Comparison of ENCODE assay signal across 18 mouse cellular contexts in genomic region chr11:58211682-58212067, GRCm38 (mm10). TPM values are rescaled to one million over a fixed set of nuclear protein-coding genes. Genes with fewer than 3 reads are reported as not detected.
A peak's percentile ranks its signal among the peaks of the same experiment; 100 is the strongest.
DNase-seq lines count a peak whose midpoint lies in the region; ATAC-seq and TF ChIP-seq lines count a peak whose summit lies in the region.
"Had no signal": no experiment of that assay in that cellular context is flagged by ENCODE, and none has a peak within 500 bp of the region (broad histone marks: within the 10 kb centered on the region; RNA-seq: fewer than 3 reads in every experiment).

No protein-coding gene starts in this region.

- peaks cover 5% of the 10 kb centered on the region; the same call in 1 of the 2 replicates for H3K79me2 ChIP-seq in CH12.LX (replicated peaks; ENCODE audit: control insufficient read depth, extremely low read depth, insufficient read depth, poor library complexity, severe bottlenecking)

- in situ Hi-C loops in CH12.LX (cut with MboI; ENCODE audit: low pct_ligation_motif_present, low pct_unique_long_range_greater_than_20kb, low sequenced_read_pairs) = no loop called here

- H3K27ac ChIP-seq in kidney, embryonic 14.5 days (ENCODE audit: low read depth, low read length) = no peak overlapping the region
- peak overlapping the region; percentile 92 for H3K27ac ChIP-seq in CH12.LX (ENCODE audit: insufficient read depth, low read depth)
- peak overlapping the region; percentile 28 for H3K27ac ChIP-seq in liver, embryonic 14.5 days
- no peak overlapping the region for H3K27ac ChIP-seq in forebrain, embryonic 15.5 days (replicated peaks)
- H3K27ac ChIP-seq: forebrain, embryonic 12.5 days; neural tube, embryonic 15.5 days; stomach, postnatal 0 days had no signal

- peak overlapping the region; percentile 25 for H3K4me3 ChIP-seq in erythroblast, embryonic 14.5 days (replicated peaks)
- H3K4me3 ChIP-seq in kidney, embryonic 14.5 days (ENCODE audit: low read length) = no peak overlapping the region
- H3K4me3 ChIP-seq in CH12.LX (replicated peaks in 1 of 3; ENCODE audit: low read depth in 2 of 3, low read length in 2 of 3, poor library complexity in 1 of 3) = peak overlapping the region in 2 of 3 experiments; percentile 0 to 1
- H3K4me3 ChIP-seq in liver, embryonic 14.5 days (ENCODE audit: insufficient read depth in 1 of 2, low read depth in 2 of 2, low read length in 2 of 2) = no peak overlapping the region
- no peak overlapping the region for H3K4me3 ChIP-seq in forebrain, embryonic 15.5 days
- H3K4me3 ChIP-seq: forebrain, embryonic 12.5 days; limb, embryonic 12.5 days; neural tube, embryonic 15.5 days had no signal

- H3K36me3 ChIP-seq in erythroblast, embryonic 14.5 days (ENCODE audit: control insufficient read depth) = peaks cover 67% of the 10 kb centered on the region
- no peaks in the 10 kb centered on the region for H3K36me3 ChIP-seq in kidney, embryonic 14.5 days (ENCODE audit: control insufficient read depth, insufficient read depth, low read length)
- H3K36me3 ChIP-seq in CH12.LX (replicated peaks in 1 of 2; ENCODE audit: control insufficient read depth in 1 of 2, insufficient read depth in 1 of 2, low read length in 1 of 2) = peaks cover 11 to 18% of the 10 kb centered on the region in 2 experiments
- no peaks in the 10 kb centered on the region for H3K36me3 ChIP-seq in liver, embryonic 14.5 days (replicated peaks; ENCODE audit: control insufficient read depth, insufficient read depth, low read depth)
- no peaks in the 10 kb centered on the region for H3K36me3 ChIP-seq in forebrain, embryonic 15.5 days
- H3K36me3 ChIP-seq: forebrain, embryonic 12.5 days; limb, embryonic 12.5 days; neural tube, embryonic 15.5 days had no signal

- dilution Hi-C loops in CH12.LX (cut with MboI; ENCODE audit: extremely low pct_ligation_motif_present, extremely low pct_unique_long_range_greater_than_20kb, low sequenced_read_pairs) = no loop called here

- no peak for ATAC-seq in erythroblast, adult 5-6 weeks (replicated peaks; ENCODE audit: low FRiP score, poor library complexity, severe bottlenecking)
- ATAC-seq in kidney, embryonic 14.5 days (ENCODE audit: low FRiP score, low TSS enrichment) = no peak
- no peak for ATAC-seq in liver, embryonic 14.5 days (ENCODE audit: insufficient read depth)
- ATAC-seq in forebrain, embryonic 15.5 days (replicated peaks) = no peak

- no peak for TF ChIP-seq RAD21 in CH12.LX (IDR thresholded peaks at IDR 0.05; ENCODE audit: low read depth, low read length)

- WGBS in kidney, embryonic 14.5 days = 19% methylated on average over 2 of the region's 2 CpGs
- 42% methylated on average over 2 of the region's 2 CpGs for WGBS in liver, embryonic 14.5 days (ENCODE audit: insufficient replicate concordance)
- WGBS in forebrain, embryonic 15.5 days = 5% methylated on average over 2 of the region's 2 CpGs

- H3K27me3 ChIP-seq in erythroblast, embryonic 14.5 days (ENCODE audit: control insufficient read depth) = no peaks in the 10 kb centered on the region
- H3K27me3 ChIP-seq in kidney, embryonic 14.5 days (ENCODE audit: control insufficient read depth, insufficient read depth, low read length) = no peaks in the 10 kb centered on the region
- no peaks in the 10 kb centered on the region for H3K27me3 ChIP-seq in CH12.LX (replicated peaks)
- H3K27me3 ChIP-seq in liver, embryonic 14.5 days (ENCODE audit: control insufficient read depth, insufficient read depth, low read length) = no peaks in the 10 kb centered on the region
- no peaks in the 10 kb centered on the region for H3K27me3 ChIP-seq in forebrain, embryonic 15.5 days
- H3K27me3 ChIP-seq: forebrain, embryonic 12.5 days; limb, embryonic 12.5 days; neural tube, embryonic 15.5 days had no signal

- TF ChIP-seq EP300 in CH12.LX (IDR thresholded peaks at IDR 0.05; ENCODE audit: low read length) = no peak
- 0 out of 2 replicates have a peak, but pooled peaks have one; percentile 3 for TF ChIP-seq EP300 in liver, embryonic 14.5 days (IDR thresholded peaks at IDR 0.05; ENCODE audit: low read depth)

- H3K4me1 ChIP-seq in erythroblast, embryonic 14.5 days (ENCODE audit: control insufficient read depth) = peaks cover 81% of the 10 kb centered on the region
- H3K4me1 ChIP-seq in kidney, embryonic 14.5 days (ENCODE audit: control insufficient read depth, insufficient read depth, low read length) = no peaks in the 10 kb centered on the region
- peaks cover 31 to 68% of the 10 kb centered on the region in 2 experiments for H3K4me1 ChIP-seq in CH12.LX (ENCODE audit: control insufficient read depth in 1 of 2, insufficient read depth in 2 of 2)
- peaks cover 25 to 38% of the 10 kb centered on the region in 2 experiments for H3K4me1 ChIP-seq in liver, embryonic 14.5 days (replicated peaks; ENCODE audit: control insufficient read depth in 2 of 2, insufficient read depth in 2 of 2, low read length in 1 of 2)
- no peaks in the 10 kb centered on the region for H3K4me1 ChIP-seq in forebrain, embryonic 15.5 days

- DNase-seq in kidney, adult 18-20 months = no peak
- no peak for DNase-seq in CH12.LX (ENCODE audit: extremely low read depth)
- no peak for DNase-seq in liver, embryonic 14.5 days (ENCODE audit: low read depth in 3 of 3, low spot score in 3 of 3)
- DNase-seq in right cerebral cortex, postnatal 25 days = no peak
- DNase-seq: adrenal gland, postnatal 10 days; cerebellum, adult 18-20 months; kidney, adult 11 months; kidney, postnatal 36 days; lung, postnatal 14 days; retina, postnatal 1 day had no signal

- no peak overlapping the region for H3K4me2 ChIP-seq in kidney, embryonic 14.5 days (replicated peaks; ENCODE audit: low read depth, low read length)
- H3K4me2 ChIP-seq in CH12.LX (ENCODE audit: insufficient read depth, low read depth, poor library complexity, severe bottlenecking) = peak overlapping the region; percentile 84
- H3K4me2 ChIP-seq in liver, embryonic 14.5 days (ENCODE audit: low read depth) = peak overlapping the region; percentile 32
- no peak overlapping the region for H3K4me2 ChIP-seq in forebrain, embryonic 15.5 days (replicated peaks)
- H3K4me2 ChIP-seq: forebrain, embryonic 12.5 days; limb, embryonic 12.5 days had no signal

- no peak for TF ChIP-seq POLR2A in CH12.LX (IDR thresholded peaks at IDR 0.05; ENCODE audit: low read depth, low read length)

- no peaks in the 10 kb centered on the region for H3K9me3 ChIP-seq in erythroblast, embryonic 14.5 days (ENCODE audit: control insufficient read depth, low read length)
- H3K9me3 ChIP-seq in kidney, embryonic 14.5 days (ENCODE audit: control insufficient read depth, low read length) = no peaks in the 10 kb centered on the region
- H3K9me3 ChIP-seq in CH12.LX (replicated peaks; ENCODE audit: low read length) = no peaks in the 10 kb centered on the region
- H3K9me3 ChIP-seq in liver, embryonic 14.5 days (ENCODE audit: control insufficient read depth, low read length) = no peaks in the 10 kb centered on the region
- H3K9me3 ChIP-seq in forebrain, embryonic 15.5 days = no peaks in the 10 kb centered on the region
- H3K9me3 ChIP-seq: forebrain, embryonic 12.5 days; limb, embryonic 12.5 days; neural tube, embryonic 15.5 days had no signal

- no peak for TF ChIP-seq CTCF in CH12.LX (conservative IDR thresholded peaks at IDR 0.05 in 1 of 2, IDR thresholded peaks at IDR 0.05 in 1 of 2; ENCODE audit: low read depth in 2 of 2, low read length in 2 of 2)
- TF ChIP-seq CTCF in liver, embryonic 14.5 days (IDR thresholded peaks at IDR 0.05; ENCODE audit: low read depth) = no peak

- 0 out of 2 replicates have a peak overlapping the region, but pooled peaks have one; percentile 12 for H3K9ac ChIP-seq in kidney, embryonic 14.5 days (ENCODE audit: low read depth, low read length)
- peak overlapping the region; percentile 67 for H3K9ac ChIP-seq in CH12.LX (ENCODE audit: insufficient read depth, low read depth)
- peak overlapping the region; percentile 1 for H3K9ac ChIP-seq in liver, embryonic 14.5 days (replicated peaks)
- no peak overlapping the region for H3K9ac ChIP-seq in forebrain, embryonic 15.5 days (replicated peaks)
- H3K9ac ChIP-seq: forebrain, embryonic 12.5 days; limb, embryonic 12.5 days; neural tube, embryonic 15.5 days had no signal

RNA-seq across cellular contexts. Expression of gene Irgm2, which starts 12.3 kb away (rescaled TPM):
- polyA plus RNA-seq in erythroblast, embryonic 14.5 days (2012) = 0.61 and 0.98 TPM in 2 replicates
- total RNA-seq in erythroblast, adult 5-6 weeks (2015; ENCODE audit: low replicate concordance) = 17.7 and 21.3 TPM in 2 replicates
- 24.0 and 26.5 TPM in 2 replicates for total RNA-seq in erythroblast, adult 5-6 weeks (2017; ENCODE audit: low replicate concordance)
- polyA plus RNA-seq in kidney, embryonic 14.5 days (2014; fragmentation: Nextera tagmentation; extraction: Ambion mirVana) = 0.84 and 1.9 TPM in 2 replicates
- total RNA-seq in CH12.LX (2012; rRNA removed) = 4.3 and 4.7 TPM in 2 replicates
- 3.8 and 4.3 TPM in 2 replicates for total RNA-seq in CH12.LX (2014; rRNA removed)
- 4.7 and 5.2 TPM in 2 replicates for polyA plus RNA-seq in CH12.LX (2012; ENCODE audit: insufficient read length, low read depth)
- polyA plus RNA-seq in liver, embryonic 14.5 days (2012; rRNA removed) = 2.4 and 2.8 TPM in 2 replicates
- polyA plus RNA-seq in liver, embryonic 14.5 days (2014; fragmentation: Nextera tagmentation; extraction: Ambion mirVana) = 2.6 and 3.0 TPM in 2 replicates
- 0.55 and 0.86 TPM in 2 replicates for polyA plus RNA-seq in forebrain, embryonic 15.5 days (2015; fragmentation: Nextera tagmentation; extraction: Ambion mirVana)

RNA-seq across cellular contexts. Expression of gene Igtp, which starts 12.3 kb away (rescaled TPM):
- 2.2 and 2.7 TPM in 2 replicates for polyA plus RNA-seq in erythroblast, embryonic 14.5 days (2012)
- 16.3 and 19.9 TPM in 2 replicates for total RNA-seq in erythroblast, adult 5-6 weeks (2015; ENCODE audit: low replicate concordance)
- 21.7 and 22.6 TPM in 2 replicates for total RNA-seq in erythroblast, adult 5-6 weeks (2017; ENCODE audit: low replicate concordance)
- 3.3 and 4.2 TPM in 2 replicates for polyA plus RNA-seq in kidney, embryonic 14.5 days (2014; fragmentation: Nextera tagmentation; extraction: Ambion mirVana)
- total RNA-seq in CH12.LX (2012; rRNA removed) (115 and 143 TPM in 2 replicates), CH12.LX (2014; rRNA removed) (107 and 108 TPM in 2 replicates)
- 66.1 and 70.3 TPM in 2 replicates for polyA plus RNA-seq in CH12.LX (2012; ENCODE audit: insufficient read length, low read depth)
- 3.6 and 4.7 TPM in 2 replicates for polyA plus RNA-seq in liver, embryonic 14.5 days (2012; rRNA removed)
- polyA plus RNA-seq in liver, embryonic 14.5 days (2014; fragmentation: Nextera tagmentation; extraction: Ambion mirVana) = 6.9 and 7.6 TPM in 2 replicates
- polyA plus RNA-seq in forebrain, embryonic 15.5 days (2015; fragmentation: Nextera tagmentation; extraction: Ambion mirVana) = 1.3 and 1.5 TPM in 2 replicates

RNA-seq across cellular contexts. Expression of gene Mrpl22, which starts 40.2 kb away (rescaled TPM):
- 2.0 and 2.9 TPM in 2 replicates for polyA plus RNA-seq in erythroblast, embryonic 14.5 days (2012)
- total RNA-seq in erythroblast, adult 5-6 weeks (2015; ENCODE audit: low replicate concordance) = 24.0 and 27.7 TPM in 2 replicates
- 7.5 and 16.2 TPM in 2 replicates for total RNA-seq in erythroblast, adult 5-6 weeks (2017; ENCODE audit: low replicate concordance)
- 137 and 186 TPM in 2 replicates for polyA plus RNA-seq in kidney, embryonic 14.5 days (2014; fragmentation: Nextera tagmentation; extraction: Ambion mirVana)
- total RNA-seq in CH12.LX (2012; rRNA removed) (89.1 and 112 TPM in 2 replicates), CH12.LX (2014; rRNA removed) (115 and 124 TPM in 2 replicates)
- 110 and 133 TPM in 2 replicates for polyA plus RNA-seq in CH12.LX (2012; ENCODE audit: insufficient read length, low read depth)
- 53.3 and 66.0 TPM in 2 replicates for polyA plus RNA-seq in liver, embryonic 14.5 days (2012; rRNA removed)
- 101 and 102 TPM in 2 replicates for polyA plus RNA-seq in liver, embryonic 14.5 days (2014; fragmentation: Nextera tagmentation; extraction: Ambion mirVana)
- 106 and 107 TPM in 2 replicates for polyA plus RNA-seq in forebrain, embryonic 15.5 days (2015; fragmentation: Nextera tagmentation; extraction: Ambion mirVana)

RNA-seq across cellular contexts. Expression of gene Gemin5, which starts 43.3 kb away (rescaled TPM):
- 0.22 and 0.29 TPM in 2 replicates for polyA plus RNA-seq in erythroblast, embryonic 14.5 days (2012)
- total RNA-seq in erythroblast, adult 5-6 weeks (2015; ENCODE audit: low replicate concordance) = 2.9 and 3.1 TPM in 2 replicates
- 2.0 and 3.6 TPM in 2 replicates for total RNA-seq in erythroblast, adult 5-6 weeks (2017; ENCODE audit: low replicate concordance)
- 27.1 and 35.7 TPM in 2 replicates for polyA plus RNA-seq in kidney, embryonic 14.5 days (2014; fragmentation: Nextera tagmentation; extraction: Ambion mirVana)
- total RNA-seq in CH12.LX (2012; rRNA removed) (88.6 and 101 TPM in 2 replicates), CH12.LX (2014; rRNA removed) (63.7 and 66.7 TPM in 2 replicates)
- 81.7 and 89.6 TPM in 2 replicates for polyA plus RNA-seq in CH12.LX (2012; ENCODE audit: insufficient read length, low read depth)
- polyA plus RNA-seq in liver, embryonic 14.5 days (2012; rRNA removed) = 4.8 and 5.9 TPM in 2 replicates
- polyA plus RNA-seq in liver, embryonic 14.5 days (2014; fragmentation: Nextera tagmentation; extraction: Ambion mirVana) = 8.4 and 10.7 TPM in 2 replicates
- polyA plus RNA-seq in forebrain, embryonic 15.5 days (2015; fragmentation: Nextera tagmentation; extraction: Ambion mirVana) = 12.7 and 15.9 TPM in 2 replicates

Comparison
In these comparisons a context has a peak if more than half of its experiments do, and no peak if none do; other contexts are left out.
1. H3K4me3 ChIP-seq: peak in erythroblast, embryonic 14.5 days (single experiment) and CH12.LX (2 of 3); none in kidney, embryonic 14.5 days (single experiment), liver, embryonic 14.5 days (0 of 2) and forebrain, embryonic 15.5 days (single experiment).
2. H3K27ac ChIP-seq: peak in CH12.LX (single experiment) and liver, embryonic 14.5 days (single experiment); none in kidney, embryonic 14.5 days (single experiment) and forebrain, embryonic 15.5 days (single experiment).
3. H3K4me2 ChIP-seq: peak in CH12.LX (single experiment) and liver, embryonic 14.5 days (single experiment); none in kidney, embryonic 14.5 days (single experiment) and forebrain, embryonic 15.5 days (single experiment).
4. RNA of gene Mrpl22, which starts 40.2 kb away (polyA plus RNA-seq): 137 to 186 TPM in kidney, embryonic 14.5 days, 110 to 133 TPM in CH12.LX, 106 to 107 TPM in forebrain, embryonic 15.5 days and 53.3 to 102 TPM in liver, embryonic 14.5 days; 2.0 to 2.9 TPM in erythroblast, embryonic 14.5 days; every median in the first group is over 10 times any median in the second.